Mouse (Mus musculus) cerebellum, adult 2 months (tissue): Measurements from ENCODE around the gene P2rx4. TPM values are rescaled to one million over a fixed set of nuclear protein-coding genes. Genes with fewer than 3 reads are reported as not detected.
"Not testable (repeated sequence)": the region's sequence is repeated elsewhere in the genome, so short reads cannot be mapped to it uniquely, and the experiment has no call there.

Experiments
- DNase-seq, 2 experiments: peaks; one replicate each; pipeline ENCODE4 v3.0.0; 2021
- H3K27ac ChIP-seq: fragments of 200-500 bp; 2 replicates; pipeline ENCODE4 v1.5.1; 2012; ENCODE audit warnings: low read length, control low read depth, inconsistent platforms; ENCODE audit not compliant: insufficient read depth
- H3K27me3 ChIP-seq: fragments of 200-500 bp; 2 replicates; pipeline ENCODE4 v1.6.1; 2012; ENCODE audit warnings: inconsistent platforms, mild to moderate bottlenecking, low read length, moderate library complexity; ENCODE audit not compliant: control insufficient read depth, insufficient read depth
- H3K4me1 ChIP-seq: fragments of 200-500 bp; 2 replicates; pipeline ENCODE4 v1.6.1; 2011; ENCODE audit warnings: low read length; ENCODE audit not compliant: control insufficient read depth, insufficient read depth
- H3K4me3 ChIP-seq: fragments of 200-500 bp; replicated peaks from 2 replicates; pipeline ENCODE3; 2011; ENCODE audit warnings: mild to moderate bottlenecking, low read depth, low read length, control low read depth; ENCODE audit not compliant: insufficient read depth
- CTCF ChIP-seq: fragments of 200-500 bp; IDR thresholded peaks from 2 replicates; pipeline ENCODE4 v1.5.1; 2011; ENCODE audit warnings: low read depth, mild to moderate bottlenecking, control low read depth, low read length, moderate library complexity, borderline replicate concordance; ENCODE audit not compliant: insufficient read depth
- POLR2A ChIP-seq: fragments of 200-500 bp; IDR thresholded peaks from 2 replicates; pipeline ENCODE4 v1.6.1; 2011; ENCODE audit warnings: low read length, control low read depth, borderline replicate concordance; ENCODE audit not compliant: insufficient read depth
- WGBS: fragments of 180-500 bp; shearing (Covaris S2); methylation state at CpG from one replicate; pipeline ENCODE4 v1.1.7; 2018; 5-methylcytosine and 5-hydroxymethylcytosine counted together
- polyA plus RNA-seq: library from polyadenylated mRNA; depleted of rRNA; stranded (reverse); fragments of >200 nt; gene quantifications from 2 replicates; pipeline ENCODE4 v1.2.3, GENCODE M21; 2012; rRNA removed

The P2rx4 gene
- 42.0 and 48.3 TPM in 2 replicates for polyA plus RNA-seq

DNA sequence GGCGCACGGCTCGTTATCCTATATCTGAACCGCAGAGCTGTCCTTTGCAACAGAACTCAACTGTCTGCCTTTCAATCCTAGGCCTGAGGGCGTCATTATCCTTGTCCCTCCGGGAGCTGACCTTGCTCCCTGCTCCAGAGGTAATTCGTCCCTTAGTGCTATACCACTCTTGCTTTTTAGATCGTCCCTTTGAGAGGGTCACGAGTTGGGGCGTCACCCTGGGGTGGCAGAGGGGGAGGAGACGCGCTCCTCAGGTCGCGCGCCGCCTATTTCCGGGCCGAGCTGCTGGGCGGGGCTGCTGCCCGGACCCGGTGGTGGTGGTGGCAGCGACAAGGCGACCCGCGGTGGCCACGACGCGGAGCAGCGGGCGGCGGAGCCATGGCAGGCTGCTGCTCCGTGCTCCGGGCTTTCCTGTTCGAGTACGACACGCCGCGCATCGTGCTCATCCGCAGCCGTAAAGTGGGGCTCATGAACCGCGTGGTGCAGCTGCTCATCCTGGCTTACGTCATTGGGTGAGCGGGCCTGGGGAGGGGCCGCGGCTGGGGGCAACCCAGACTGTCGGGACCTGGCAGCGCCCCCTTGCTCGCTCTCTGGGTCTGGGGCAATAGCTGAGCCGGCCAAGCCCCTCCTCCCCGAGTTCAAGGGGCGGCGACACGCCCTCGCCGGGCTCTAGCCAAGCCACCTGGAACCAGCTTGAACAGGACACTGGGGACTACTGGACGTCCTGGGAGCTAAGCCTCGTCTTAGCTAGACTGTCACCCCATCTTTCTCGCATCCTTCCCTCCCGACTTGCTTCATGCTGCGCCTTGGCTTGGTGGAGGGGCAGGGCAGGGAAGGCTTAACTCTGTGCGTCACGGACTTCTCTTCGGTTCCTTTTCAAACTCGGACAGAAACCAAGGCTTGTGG lies at the start of gene P2rx4:
Gene P2rx4, plus strand, starts transcription at position 269 of the 906 bp plus-strand sequence.
- Histone ChIP-seq H3K27me3 (no peaks in the 10 kb centered on the region), H3K4me3 (peak within 1 kb of the TSS; percentile 74), H3K27ac (peak within 1 kb of the TSS; percentile 71), H3K4me1 (no peaks in the 10 kb centered on the region)
- TF ChIP-seq POLR2A, result peak; percentile 61
- no peak for TF ChIP-seq CTCF
- peak; percentile 82 to 84 for DNase-seq
- WGBS, result under 1% methylated on average over 66 of the region's 66 CpGs

DNA sequence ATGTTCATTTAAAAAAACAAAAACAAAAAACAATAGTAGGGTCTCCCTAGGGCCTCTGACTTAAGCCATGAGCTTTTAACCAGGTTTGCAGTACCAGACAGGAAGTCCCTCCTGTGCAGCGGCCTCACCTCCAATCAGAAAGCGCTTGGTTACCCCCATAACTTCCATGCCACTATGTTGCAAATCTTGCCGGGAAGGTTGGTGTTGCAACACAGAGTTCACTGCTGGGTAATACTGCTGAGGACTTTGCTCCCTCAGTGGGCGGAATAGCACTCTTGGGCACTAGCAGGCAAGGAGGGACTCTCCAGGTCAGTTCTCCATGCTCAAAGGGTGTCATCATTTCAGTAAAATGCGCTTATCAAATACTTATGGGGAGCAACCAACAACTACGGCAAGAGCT lies 44.8 kb upstream of the P2rx4 start:
- DNase-seq, result no peak
- H3K27ac ChIP-seq, result no peak overlapping the region
- no peaks in the 10 kb centered on the region for H3K27me3 ChIP-seq
- TF ChIP-seq POLR2A (no peak), CTCF (no peak)
- H3K4me1 ChIP-seq, result no peaks in the 10 kb centered on the region
- H3K4me3 ChIP-seq, result no peak overlapping the region
- 97% methylated on average over 6 of the region's 6 CpGs for WGBS

DNA sequence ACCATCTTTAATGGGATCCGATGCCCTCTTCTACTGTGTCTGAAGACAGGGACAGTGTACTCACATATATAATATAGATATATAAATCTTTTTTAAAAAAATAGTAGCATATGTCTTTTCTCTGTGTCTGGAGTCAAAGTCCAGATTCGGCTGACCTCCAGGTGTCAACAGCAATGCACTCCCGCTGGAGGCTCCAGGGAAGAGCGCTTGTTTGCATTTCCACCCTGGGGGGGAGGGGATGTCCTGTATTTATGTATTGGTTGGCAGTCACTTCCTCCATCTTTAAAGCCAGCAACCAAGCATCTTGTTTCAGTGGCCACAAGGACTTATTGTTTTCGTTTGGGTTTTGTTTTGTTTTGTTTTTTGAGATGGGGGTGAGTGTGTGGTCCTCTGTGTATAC lies 42.3 kb upstream of the P2rx4 start:
- Histone ChIP-seq H3K4me3 (no peak overlapping the region), H3K27me3 (no peaks in the 10 kb centered on the region), H3K27ac (no peak overlapping the region), H3K4me1 (no peaks in the 10 kb centered on the region)
- no peak for TF ChIP-seq CTCF
- no peak for TF ChIP-seq POLR2A
- DNase-seq, result no peak
- 84% methylated on average over 5 of the region's 5 CpGs for WGBS

DNA sequence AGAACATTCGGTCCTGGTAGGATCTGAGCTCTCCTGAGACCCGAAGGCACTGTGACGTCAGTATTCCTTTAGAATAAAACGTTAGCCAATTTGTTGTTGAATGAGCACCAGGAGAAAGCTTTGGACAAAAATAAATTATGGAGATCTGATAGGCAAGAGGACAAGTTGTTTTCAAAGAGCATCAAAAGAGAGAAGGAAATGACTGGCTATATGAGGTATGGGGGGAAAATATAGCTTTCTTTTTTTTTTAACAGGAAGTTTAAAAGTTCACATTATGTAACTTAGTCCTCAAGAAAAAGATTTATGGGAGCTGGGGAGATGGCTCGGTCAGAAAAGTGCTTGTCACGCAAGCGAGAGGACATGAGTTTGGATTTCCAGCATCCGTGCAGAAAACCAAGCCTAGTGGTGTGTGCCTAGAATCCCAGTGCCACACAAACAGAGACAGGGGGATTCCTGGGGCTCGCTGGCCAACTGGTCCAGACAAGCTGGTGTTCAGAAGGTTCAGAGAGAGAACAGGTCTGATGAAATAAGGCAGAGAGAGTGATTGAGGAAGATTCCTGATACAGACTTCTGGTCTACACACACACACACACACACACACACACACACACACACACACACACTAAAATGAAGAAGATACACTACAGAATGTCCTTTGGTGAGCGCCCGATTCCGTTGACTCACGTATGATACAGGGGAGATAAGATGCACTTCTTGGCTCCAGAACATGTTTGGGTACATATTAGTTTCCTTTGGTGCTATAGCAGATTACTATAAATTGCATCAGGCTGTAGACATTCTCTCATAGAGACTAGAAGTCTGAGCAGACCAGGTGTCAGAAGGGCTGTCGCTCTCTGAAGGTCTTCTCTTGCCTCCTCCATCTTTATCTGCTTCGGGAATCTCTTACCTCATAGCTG lies 38.1 kb upstream of the P2rx4 start:
- Histone ChIP-seq H3K27me3 (no peaks in the 10 kb centered on the region), H3K4me1 (peaks cover 7% of the 10 kb centered on the region), H3K4me3 (no peak overlapping the region), H3K27ac (no peak overlapping the region)
- no peak for DNase-seq
- no peak for TF ChIP-seq CTCF
- TF ChIP-seq POLR2A, result no peak
- WGBS, result 86% methylated on average over 15 of the region's 15 CpGs

DNA sequence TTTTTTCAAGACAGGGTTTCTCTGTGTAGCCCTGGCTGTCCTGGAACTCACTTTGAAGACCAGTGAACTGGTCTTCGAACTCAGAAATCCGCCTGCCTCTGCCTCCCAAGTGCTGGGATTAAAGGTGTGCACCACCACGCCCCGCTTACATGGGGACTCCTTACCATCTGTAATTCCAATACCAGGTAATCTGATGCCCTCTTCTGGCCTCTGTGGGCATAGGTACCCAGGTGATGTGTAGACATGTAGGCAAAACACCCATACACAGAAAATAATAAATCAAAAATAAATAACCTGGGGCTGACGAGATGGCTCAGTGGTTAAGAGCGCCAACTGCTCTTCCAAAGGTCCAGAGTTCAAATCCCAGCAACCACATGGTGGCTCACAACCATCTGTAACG lies 35.7 kb upstream of the P2rx4 start:
- H3K27me3 ChIP-seq, H3K4me3 ChIP-seq, H3K4me1 ChIP-seq, H3K27ac ChIP-seq: not testable (repeated sequence)
- peak; percentile 41; the same call in 1 of the 2 replicates for TF ChIP-seq CTCF
- 68% methylated on average over 7 of the region's 7 CpGs for WGBS
- DNase-seq, result peak; percentile 56 to 61

DNA sequence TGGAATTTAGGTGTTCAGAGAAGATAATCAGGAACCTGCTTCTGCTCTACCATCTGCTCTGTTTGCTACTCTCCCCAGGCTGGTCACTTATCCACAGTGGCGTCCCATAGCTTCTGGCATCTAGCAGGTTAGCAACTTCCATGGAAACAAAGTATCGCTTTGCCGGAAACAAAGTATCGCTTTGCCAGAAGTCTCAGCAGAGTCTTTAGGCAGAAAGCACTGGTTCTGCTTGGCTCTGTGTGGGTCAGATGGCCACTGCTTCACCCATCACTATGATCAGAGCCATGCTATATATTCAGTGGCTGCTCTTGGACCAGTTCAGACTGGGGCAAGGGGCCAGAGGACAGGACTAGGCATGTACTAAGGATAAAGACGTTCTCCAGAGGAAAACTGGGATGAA lies 35.0 kb upstream of the P2rx4 start:
- no peak overlapping the region for H3K4me3 ChIP-seq
- WGBS, result 5% methylated on average over 5 of the region's 5 CpGs
- H3K4me1 ChIP-seq, result peaks cover 7% of the 10 kb centered on the region
- DNase-seq, result peak; percentile 51 to 62
- H3K27ac ChIP-seq, result no peak overlapping the region
- H3K27me3 ChIP-seq, result no peaks in the 10 kb centered on the region
- TF ChIP-seq CTCF (no peak), POLR2A (no peak)

DNA sequence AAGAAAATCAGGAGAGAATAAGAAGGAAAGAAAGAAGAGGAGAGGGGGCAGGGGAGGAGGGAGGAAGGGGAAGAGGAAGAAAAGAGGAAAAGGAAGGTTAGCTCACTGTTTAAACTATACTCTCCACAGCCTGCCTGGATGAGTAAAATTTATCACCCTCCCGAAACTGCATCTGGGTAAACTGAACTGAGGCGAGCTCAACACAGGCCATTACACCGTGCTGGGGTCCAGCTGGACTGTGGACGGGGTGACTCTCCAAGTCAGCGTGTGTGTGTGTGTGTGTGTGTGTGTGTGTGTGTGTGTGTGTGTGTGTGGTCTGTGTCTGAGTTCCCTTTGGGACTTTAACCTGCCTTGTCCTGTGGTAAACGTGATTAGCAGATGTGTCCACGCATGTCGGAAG lies 31.3 kb upstream of the P2rx4 start:
- WGBS, result 94% methylated on average over 8 of the region's 8 CpGs
- H3K27me3 ChIP-seq, result no peaks in the 10 kb centered on the region
- TF ChIP-seq POLR2A, result no peak
- no peak for TF ChIP-seq CTCF

DNA sequence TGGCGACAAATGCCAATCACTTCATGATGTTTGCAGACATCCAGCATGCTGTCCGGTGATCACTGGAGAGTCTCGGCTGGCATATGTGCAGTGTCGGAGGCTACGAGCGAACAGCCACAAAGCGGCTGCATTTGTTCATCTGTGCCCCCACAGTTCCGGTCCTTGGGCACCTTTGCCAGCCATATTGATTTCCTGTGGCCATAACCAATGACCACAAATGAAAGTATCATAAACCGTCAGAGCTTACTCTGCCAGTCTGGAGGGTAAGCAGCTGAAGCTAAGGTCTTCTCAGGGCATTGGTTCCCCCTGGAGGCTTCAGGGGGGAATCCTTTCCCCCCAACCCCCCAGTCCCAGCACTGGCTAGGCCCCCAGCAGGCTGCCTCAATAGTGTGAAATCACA lies 29.4 kb upstream of the P2rx4 start:
- peaks cover 6% of the 10 kb centered on the region for H3K4me1 ChIP-seq
- H3K27me3 ChIP-seq, result no peaks in the 10 kb centered on the region
- TF ChIP-seq CTCF (no peak), POLR2A (no peak)
- no peak overlapping the region for H3K27ac ChIP-seq
- 95% methylated on average over 9 of the region's 9 CpGs for WGBS
- no peak overlapping the region for H3K4me3 ChIP-seq
- no peak for DNase-seq

More for the DNA sequence above, 31.3 kb upstream of the P2rx4 start:
- no peak overlapping the region for H3K4me3 ChIP-seq
- no peak for DNase-seq
- H3K4me1 ChIP-seq, result peaks cover 13% of the 10 kb centered on the region
- H3K27ac ChIP-seq, result no peak overlapping the region
